Mouse (Mus musculus): Measurements from ENCODE around the gene Clptm1. TPM values are rescaled to one million over a fixed set of nuclear protein-coding genes. Genes with fewer than 3 reads are reported as not detected.
A peak's percentile ranks its signal among the peaks of the same experiment; 100 is the strongest.

Clptm1 gene
- polyA plus RNA-seq, 1 experiment from 2014 or later: 96.0 TPM

DNA sequence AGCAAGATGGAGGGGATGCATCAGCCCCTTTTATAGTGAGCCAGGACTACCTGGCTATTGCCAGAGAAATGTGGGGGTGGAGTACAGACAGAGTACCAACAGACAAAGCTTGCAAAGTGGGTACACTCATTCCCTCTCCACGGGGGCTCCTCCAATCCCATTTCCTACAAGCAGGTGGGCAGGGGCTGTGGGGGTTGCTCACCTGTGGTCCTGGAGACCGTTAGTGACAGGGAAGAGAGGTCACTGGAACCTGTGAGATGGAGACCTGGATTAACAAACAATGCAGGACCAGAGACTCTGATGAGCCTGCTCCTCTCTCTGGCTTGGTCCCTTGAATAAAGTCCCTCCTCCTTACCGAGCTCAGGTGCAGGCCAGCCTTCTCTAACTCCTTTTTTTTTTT, 37.1 kb downstream of the Clptm1 start:
- no peak; the same call in 1 of the 2 replicates for ATAC-seq (ENCODE audit: insufficient read depth)
- H3K4me2 ChIP-seq: peak overlapping the region; percentile 96
- peaks cover 9% of the 10 kb centered on the region for H3K36me3 ChIP-seq (ENCODE audit: insufficient read depth)
- peak overlapping the region; percentile 72 for H3K4me3 ChIP-seq (ENCODE audit: low read depth, low read length)
- TF ChIP-seq CTCF (IDR thresholded peaks at IDR 0.05; ENCODE audit: low read depth): no peak
- H3K9me3 ChIP-seq (ENCODE audit: low read depth, low read length): no peaks in the 10 kb centered on the region
- DNase-seq: no peak
- H3K4me1 ChIP-seq (ENCODE audit: insufficient read depth): no peaks in the 10 kb centered on the region
- WGBS: 63% methylated on average over 3 of the region's 3 CpGs
- no peak overlapping the region for H3K9ac ChIP-seq
- no peak overlapping the region for H3K27ac ChIP-seq (ENCODE audit: low read depth)
- no peaks in the 10 kb centered on the region for H3K27me3 ChIP-seq (ENCODE audit: insufficient read depth, low read length)

DNA sequence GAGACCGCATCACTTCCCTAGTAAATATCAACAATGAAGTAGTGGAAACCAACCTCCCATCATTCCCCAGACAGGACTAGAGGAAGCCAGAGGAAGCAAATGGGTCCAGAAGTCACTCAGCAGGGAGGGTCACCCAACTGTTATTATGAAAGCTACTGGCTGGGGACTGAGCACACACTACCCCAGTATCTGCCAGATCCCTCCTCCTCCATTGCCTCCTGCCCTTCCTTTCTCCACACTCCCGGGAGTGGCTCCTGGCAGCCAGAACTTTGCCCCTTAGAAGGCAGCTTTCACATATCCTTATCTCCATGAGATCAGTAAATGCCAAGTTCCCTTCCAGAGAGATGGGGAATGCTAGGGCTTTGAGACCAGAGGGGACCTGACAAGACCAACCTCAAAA, 41.4 kb downstream of the Clptm1 start:
- no peaks in the 10 kb centered on the region for H3K9me3 ChIP-seq (ENCODE audit: low read depth, low read length)
- ATAC-seq (ENCODE audit: insufficient read depth) (no peak), DNase-seq (no peak)
- no peaks in the 10 kb centered on the region for H3K36me3 ChIP-seq (ENCODE audit: insufficient read depth)
- H3K4me1 ChIP-seq (ENCODE audit: insufficient read depth): no peaks in the 10 kb centered on the region
- no peak overlapping the region for H3K4me2 ChIP-seq
- WGBS: 54% methylated on average over 2 of the region's 2 CpGs
- no peak for TF ChIP-seq CTCF (IDR thresholded peaks at IDR 0.05; ENCODE audit: low read depth)
- no peak overlapping the region for H3K9ac ChIP-seq
- H3K27me3 ChIP-seq (ENCODE audit: insufficient read depth, low read length): peaks cover 4% of the 10 kb centered on the region; the same call in 1 of the 2 replicates
- no peak overlapping the region for H3K4me3 ChIP-seq (ENCODE audit: low read depth, low read length)
- H3K27ac ChIP-seq (ENCODE audit: low read depth): no peak overlapping the region

DNA sequence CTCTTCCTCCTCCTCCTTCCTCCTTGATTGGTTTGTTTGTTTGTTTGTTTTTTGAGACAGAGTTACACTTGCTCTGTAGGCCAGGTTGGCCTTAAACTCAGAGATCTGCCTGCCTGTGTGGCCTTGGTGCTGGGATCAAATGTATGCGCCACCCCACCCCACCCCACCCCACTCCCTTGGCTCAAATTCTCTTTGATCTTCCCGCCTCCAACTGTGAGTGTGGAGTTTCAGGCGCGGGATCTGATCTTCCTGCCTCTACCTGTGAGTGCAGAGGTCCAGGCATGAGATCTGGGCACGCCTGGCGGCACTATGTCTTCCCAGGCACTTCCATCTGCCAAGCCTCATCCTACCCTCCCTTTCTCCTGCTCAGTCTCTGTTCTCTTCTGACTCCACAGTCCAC, 42.6 kb downstream of the Clptm1 start:
- Histone ChIP-seq H3K4me3 (ENCODE audit: low read depth, low read length) (no peak overlapping the region), H3K9me3 (ENCODE audit: low read depth, low read length) (no peaks in the 10 kb centered on the region), H3K27me3 (ENCODE audit: insufficient read depth, low read length) (peaks cover 4% of the 10 kb centered on the region; the same call in 1 of the 2 replicates), H3K9ac (no peak overlapping the region), H3K27ac (ENCODE audit: low read depth) (no peak overlapping the region), H3K4me2 (no peak overlapping the region), H3K36me3 (ENCODE audit: insufficient read depth) (no peaks in the 10 kb centered on the region), H3K4me1 (ENCODE audit: insufficient read depth) (no peaks in the 10 kb centered on the region)
- DNase-seq (no peak), ATAC-seq (ENCODE audit: insufficient read depth) (no peak)
- TF ChIP-seq CTCF (IDR thresholded peaks at IDR 0.05; ENCODE audit: low read depth): no peak
- 23% methylated on average over 6 of the region's 6 CpGs for WGBS

DNA sequence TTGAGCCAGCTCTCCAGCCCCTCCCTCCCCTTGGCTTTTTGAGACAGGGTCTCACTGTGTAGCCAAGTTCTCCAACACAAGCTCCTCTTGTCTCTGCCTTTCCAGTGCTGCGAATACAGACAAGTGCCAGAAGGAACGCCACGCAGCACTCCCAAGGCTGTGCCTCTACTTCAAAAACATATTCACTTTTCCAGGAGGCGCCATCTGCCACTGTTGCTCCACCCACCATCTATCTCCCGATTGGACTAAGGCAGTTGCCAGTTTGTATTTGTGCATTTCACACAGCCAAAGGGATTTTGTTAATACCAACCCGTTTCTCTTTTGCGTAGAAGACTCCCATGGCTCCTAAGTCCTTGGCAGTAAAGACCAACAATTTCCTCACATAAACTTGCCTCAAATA, 44.0 kb downstream of the Clptm1 start:
- WGBS: 88% methylated on average over 7 of the region's 7 CpGs
- Histone ChIP-seq H3K9me3 (ENCODE audit: low read depth, low read length) (no peaks in the 10 kb centered on the region), H3K27me3 (ENCODE audit: insufficient read depth, low read length) (peaks cover 4% of the 10 kb centered on the region; the same call in 1 of the 2 replicates), H3K27ac (ENCODE audit: low read depth) (no peak overlapping the region), H3K4me2 (no peak overlapping the region), H3K4me1 (ENCODE audit: insufficient read depth) (no peaks in the 10 kb centered on the region), H3K4me3 (ENCODE audit: low read depth, low read length) (no peak overlapping the region), H3K9ac (no peak overlapping the region), H3K36me3 (ENCODE audit: insufficient read depth) (no peaks in the 10 kb centered on the region)
- no peak for TF ChIP-seq CTCF (IDR thresholded peaks at IDR 0.05; ENCODE audit: low read depth)
- ATAC-seq (ENCODE audit: insufficient read depth) (no peak), DNase-seq (no peak)

DNA sequence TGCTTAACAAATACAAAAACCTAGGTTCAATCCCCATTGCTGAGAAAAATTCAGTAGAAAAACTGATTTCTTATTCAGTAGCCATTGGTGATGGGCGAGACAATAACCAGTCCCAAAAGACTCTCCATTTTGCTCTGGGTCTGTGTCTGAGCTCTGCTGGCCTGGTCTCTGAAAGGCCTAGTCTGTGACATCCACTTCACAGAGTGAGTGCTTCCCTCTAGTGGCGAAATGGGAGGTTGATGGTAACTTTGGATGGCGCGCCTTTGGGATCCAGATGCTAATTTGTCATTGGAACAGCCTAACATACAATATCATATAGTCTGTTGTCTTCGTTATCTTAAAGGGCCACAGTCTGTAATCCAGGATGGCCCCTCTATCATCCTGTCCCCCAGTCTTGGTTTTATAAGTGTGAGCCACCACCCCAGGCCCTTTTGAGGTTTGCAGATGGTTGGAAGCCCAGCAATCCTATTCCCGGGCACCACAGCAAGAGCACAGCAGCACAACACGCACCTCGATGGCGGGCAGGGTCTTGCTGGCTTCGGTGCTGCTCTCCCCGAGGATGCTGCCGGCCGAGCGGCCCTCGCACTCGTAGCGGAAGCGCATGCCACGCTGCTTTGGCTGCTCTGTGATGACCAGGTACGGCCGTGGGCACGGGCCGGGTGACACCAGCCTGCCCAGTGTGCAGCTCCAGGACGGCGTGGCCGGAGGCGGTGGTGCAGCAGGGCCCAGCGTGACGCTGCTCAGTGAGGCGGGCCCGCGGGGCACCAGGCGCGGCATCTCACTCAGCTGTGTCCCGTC, 45.6 kb downstream of the Clptm1 start:
- TF ChIP-seq CTCF (IDR thresholded peaks at IDR 0.05; ENCODE audit: low read depth): peak; percentile 91
- ATAC-seq (ENCODE audit: insufficient read depth): peak; percentile 85

DNA sequence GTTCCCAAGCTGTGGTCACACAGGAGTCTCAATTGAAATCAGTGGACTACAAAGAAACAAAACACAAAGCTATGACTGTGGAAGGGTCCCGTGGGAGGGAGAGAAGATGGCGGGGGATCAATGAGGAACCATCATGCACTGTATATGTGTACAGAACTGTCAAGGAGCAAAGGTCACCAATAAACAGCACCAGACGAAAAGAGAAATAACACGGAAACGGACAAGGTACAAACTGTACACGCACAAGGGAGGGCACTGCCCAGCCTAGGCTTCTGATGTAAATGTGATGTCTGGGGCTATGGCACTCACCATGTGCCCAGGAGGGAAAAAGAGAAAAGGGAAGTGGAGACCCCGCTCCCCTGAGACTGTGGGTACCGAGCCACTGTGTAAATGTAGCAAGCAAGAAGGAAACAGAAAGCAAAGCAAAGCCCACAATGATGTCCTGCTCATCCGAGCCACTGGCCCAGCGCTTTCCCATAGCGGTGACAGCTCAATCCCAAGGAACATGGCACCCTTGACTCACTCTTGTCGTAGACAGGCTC, 49.7 kb downstream of the Clptm1 start:
- DNase-seq (no peak), ATAC-seq (ENCODE audit: insufficient read depth) (no peak)
- H3K4me1 ChIP-seq (ENCODE audit: insufficient read depth): no peaks in the 10 kb centered on the region
- no peak overlapping the region for H3K4me2 ChIP-seq
- H3K27ac ChIP-seq (ENCODE audit: low read depth): no peak overlapping the region
- no peak for TF ChIP-seq CTCF (IDR thresholded peaks at IDR 0.05; ENCODE audit: low read depth)
- WGBS: 83% methylated on average over 12 of the region's 12 CpGs
- no peak overlapping the region for H3K4me3 ChIP-seq (ENCODE audit: low read depth, low read length)
- H3K9me3 ChIP-seq (ENCODE audit: low read depth, low read length): no peaks in the 10 kb centered on the region
- H3K9ac ChIP-seq: no peak overlapping the region
- H3K36me3 ChIP-seq (ENCODE audit: insufficient read depth): no peaks in the 10 kb centered on the region
- H3K27me3 ChIP-seq (ENCODE audit: insufficient read depth, low read length): peaks cover 2% of the 10 kb centered on the region; the same call in 1 of the 2 replicates

More for the DNA sequence above, 45.6 kb downstream of the Clptm1 start:
- no peaks in the 10 kb centered on the region for H3K36me3 ChIP-seq (ENCODE audit: insufficient read depth)
- peaks cover 4% of the 10 kb centered on the region; the same call in 1 of the 2 replicates for H3K27me3 ChIP-seq (ENCODE audit: insufficient read depth, low read length)
- 9% methylated on average over 35 of the region's 35 CpGs for WGBS
- DNase-seq: peak; percentile 94
- no peaks in the 10 kb centered on the region for H3K4me1 ChIP-seq (ENCODE audit: insufficient read depth)
- peak overlapping the region; percentile 42 for H3K9ac ChIP-seq
- peak overlapping the region; percentile 58 for H3K4me2 ChIP-seq
- H3K4me3 ChIP-seq (ENCODE audit: low read depth, low read length): peak overlapping the region; percentile 29
- no peak overlapping the region for H3K27ac ChIP-seq (ENCODE audit: low read depth)
- H3K9me3 ChIP-seq (ENCODE audit: low read depth, low read length): no peaks in the 10 kb centered on the region

DNA sequence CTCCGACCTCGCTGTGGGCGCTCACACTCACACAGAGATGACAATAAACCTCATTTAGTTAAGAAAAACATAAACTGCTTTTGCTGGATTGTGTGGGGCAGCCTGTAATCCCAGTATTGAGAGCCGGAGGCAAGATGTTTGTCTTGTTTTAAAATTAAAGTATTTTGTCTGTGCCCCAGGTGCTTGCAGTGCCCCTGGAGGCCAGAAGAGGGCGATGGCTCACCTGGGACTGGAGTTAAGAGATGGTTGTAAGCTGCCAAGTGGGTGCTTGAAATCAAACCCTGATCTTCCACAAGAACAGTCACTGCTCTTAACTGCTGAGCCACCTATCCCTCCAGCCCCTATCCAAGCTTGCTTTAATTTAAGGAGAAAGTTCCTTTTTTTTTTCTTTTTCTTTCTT, 53.9 kb downstream of the Clptm1 start:
- no peak for DNase-seq
- ATAC-seq (ENCODE audit: insufficient read depth): no peak
- no peak overlapping the region for H3K27ac ChIP-seq (ENCODE audit: low read depth)
- no peak overlapping the region for H3K4me2 ChIP-seq
- H3K4me1 ChIP-seq (ENCODE audit: insufficient read depth): no peaks in the 10 kb centered on the region
- peak; percentile 14; the same call in 1 of the 2 replicates for TF ChIP-seq CTCF (IDR thresholded peaks at IDR 0.05; ENCODE audit: low read depth)
- H3K9ac ChIP-seq: no peak overlapping the region
- 75% methylated on average over 5 of the region's 5 CpGs for WGBS
- no peaks in the 10 kb centered on the region for H3K9me3 ChIP-seq (ENCODE audit: low read depth, low read length)
- H3K27me3 ChIP-seq (ENCODE audit: insufficient read depth, low read length): no peaks in the 10 kb centered on the region
- H3K4me3 ChIP-seq (ENCODE audit: low read depth, low read length): no peak overlapping the region
- no peaks in the 10 kb centered on the region for H3K36me3 ChIP-seq (ENCODE audit: insufficient read depth)

Data from lung, embryonic 14.5 days (tissue).